Mouse (Mus musculus): ENCODE results near the gene Abca5.

DNA sequence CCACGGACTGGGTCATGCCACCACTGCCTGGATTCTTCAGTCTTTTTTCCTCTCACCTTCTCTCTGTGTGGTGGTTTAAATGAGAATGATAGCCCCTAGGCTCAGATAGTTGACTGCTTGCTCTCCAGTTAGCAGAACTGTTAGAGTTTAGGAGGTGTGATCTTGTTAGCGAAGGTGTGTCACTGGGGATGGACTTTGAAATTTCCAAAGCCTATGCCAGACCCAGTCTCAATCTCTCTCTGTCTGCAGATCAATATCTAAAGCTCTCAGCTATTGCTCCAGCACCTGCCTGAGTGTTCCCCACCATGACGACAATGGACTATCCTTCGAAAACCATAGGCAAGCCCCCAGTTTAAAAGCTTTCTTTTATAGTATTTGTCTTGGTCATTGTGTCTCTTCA is 80.5 kb downstream of the Abca5 start:
- TF ChIP-seq CTCF (IDR thresholded peaks at IDR 0.05; ENCODE audit: low read depth, low read length), result no peak
- TF ChIP-seq EP300 (IDR thresholded peaks at IDR 0.05; ENCODE audit: insufficient read depth, low read depth, low read length), result no peak
- no peak for TF ChIP-seq POLR2A (IDR thresholded peaks at IDR 0.05; ENCODE audit: insufficient read depth, low read length)

Data from ES-Bruce4 (cell line).